Mouse (Mus musculus) heart, postnatal 25 days (tissue): ENCODE data around the gene Stx2. TPM values are rescaled to one million over a fixed set of nuclear protein-coding genes. Genes with fewer than 3 reads are reported as not detected.

Experiments used
- DNase-seq: peaks from one replicate; pipeline ENCODE4 v3.0.0; 2022; ENCODE audit warnings: low spot score
- intact Hi-C: fragments of 180-260 bp; cut with DNase I; formaldehyde crosslinking; loops from one replicate; pipeline ENCODE4 v1.15.1; 2025
- total RNA-seq, 2 experiments: library from RNA; stranded (reverse); gene quantifications; 2 replicates each; pipeline ENCODE4 v1.2.3; 2021

Stx2 gene
- total RNA-seq: 10 to 100 TPM; 12.6 to 14.2 TPM

DNA sequence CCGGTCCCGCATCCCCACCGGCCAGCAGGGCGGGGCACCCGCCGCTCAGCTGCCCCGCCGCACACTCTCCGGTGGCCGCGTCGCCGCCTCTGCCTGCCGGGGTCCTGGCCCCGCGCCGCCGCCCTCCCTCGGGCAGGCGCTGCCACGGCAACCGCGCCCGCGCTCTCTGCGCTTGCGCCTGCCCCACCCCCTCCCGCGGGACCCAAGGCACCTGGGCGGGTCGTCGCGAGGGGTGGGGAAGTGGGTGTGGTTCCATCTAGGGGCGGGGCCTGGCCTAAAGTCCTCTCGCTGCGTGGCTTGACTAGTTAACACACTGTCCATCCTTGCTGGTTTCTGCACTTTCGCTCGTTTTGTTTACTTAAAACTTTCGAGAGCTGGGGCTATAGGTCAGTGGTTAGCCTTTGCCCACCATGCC is at the start of gene Stx2:
Gene Stx2, minus strand, starts transcription at position 163 of the 415 bp plus-strand sequence.
- peak; percentile 89 for DNase-seq
- intact Hi-C loops: no loop called here

- intact Hi-C loops: no loop called here
- DNase-seq: no peak
Measured at GRCm38 (mm10) chr5:129054675-129055284, 46.4 kb upstream of the Stx2 start.

GRCm38 (mm10) chr5:129052636-129053355 is 44.4 kb upstream of the Stx2 start:
- intact Hi-C loops: no loop called here
- no peak for DNase-seq

DNA sequence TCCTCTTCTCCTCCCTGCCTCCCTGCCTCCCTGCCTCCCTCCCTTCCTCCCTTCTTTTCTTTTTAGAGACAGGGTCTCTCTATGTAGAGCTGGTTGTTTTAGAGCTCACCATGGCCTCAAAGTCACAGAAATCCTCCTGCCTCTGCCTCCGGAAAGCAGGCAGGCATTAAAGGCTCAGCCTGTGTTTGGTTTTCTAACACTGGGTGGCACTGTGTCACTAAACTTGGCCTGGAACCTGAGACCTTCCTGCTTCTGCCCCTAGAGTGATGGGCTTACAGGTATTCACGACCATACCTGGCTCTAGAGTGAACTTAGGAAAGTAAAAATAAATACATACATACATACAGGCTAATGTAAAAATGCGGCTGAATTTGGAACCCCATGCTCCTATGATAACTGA is 43.5 kb upstream of the Stx2 start:
- intact Hi-C loops: no loop called here
- DNase-seq: no peak

- intact Hi-C loops: no loop called here
- no peak for DNase-seq
Measured at GRCm38 (mm10) chr5:129049372-129049771, 41.0 kb upstream of the Stx2 start.

DNA sequence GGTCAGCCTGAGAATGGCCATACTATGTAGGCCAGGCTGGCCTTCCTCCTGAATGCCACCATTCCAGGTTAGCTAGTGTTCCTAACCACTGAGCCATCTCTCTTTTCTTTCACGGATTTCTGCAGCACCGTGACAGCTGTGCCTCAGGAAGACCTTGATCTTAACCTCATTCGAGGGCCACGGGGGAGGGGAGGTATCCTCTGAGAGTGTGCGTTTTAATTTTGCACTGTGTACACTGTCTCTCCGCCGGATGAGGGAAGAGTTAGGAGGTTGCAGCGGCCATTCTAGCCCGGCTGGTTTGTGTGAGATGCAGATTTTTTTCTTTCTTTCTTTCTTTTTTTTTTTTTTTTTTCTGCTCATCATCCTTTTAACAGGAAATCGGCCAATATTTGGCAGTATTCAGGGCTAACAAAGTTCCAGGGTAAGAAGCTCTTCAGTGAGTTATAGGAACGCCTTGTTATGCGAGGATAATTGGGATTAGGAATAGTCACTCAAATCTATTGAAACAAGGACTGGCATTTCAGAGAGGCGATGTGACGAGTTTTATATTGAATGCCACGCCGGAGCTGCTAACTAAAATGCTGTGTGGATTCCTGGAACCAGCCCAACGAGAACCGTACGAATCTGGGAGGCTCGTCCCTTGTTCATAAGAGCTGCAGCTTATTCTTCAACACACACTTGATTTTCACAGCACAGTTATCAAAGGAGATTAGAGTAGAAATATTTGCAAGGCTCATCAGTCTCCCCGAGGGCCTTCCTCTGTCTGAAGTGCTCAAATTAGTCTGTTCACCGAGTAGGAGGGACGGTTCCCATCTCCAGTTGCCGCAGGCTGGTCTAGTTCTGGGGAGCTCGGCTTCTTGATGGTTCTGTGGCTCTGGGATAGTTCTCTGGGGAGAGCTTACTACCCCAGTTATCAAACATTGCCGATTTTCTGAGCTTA is 37.5 kb upstream of the Stx2 start:
- no peak for DNase-seq
- intact Hi-C loops: no loop called here

DNA sequence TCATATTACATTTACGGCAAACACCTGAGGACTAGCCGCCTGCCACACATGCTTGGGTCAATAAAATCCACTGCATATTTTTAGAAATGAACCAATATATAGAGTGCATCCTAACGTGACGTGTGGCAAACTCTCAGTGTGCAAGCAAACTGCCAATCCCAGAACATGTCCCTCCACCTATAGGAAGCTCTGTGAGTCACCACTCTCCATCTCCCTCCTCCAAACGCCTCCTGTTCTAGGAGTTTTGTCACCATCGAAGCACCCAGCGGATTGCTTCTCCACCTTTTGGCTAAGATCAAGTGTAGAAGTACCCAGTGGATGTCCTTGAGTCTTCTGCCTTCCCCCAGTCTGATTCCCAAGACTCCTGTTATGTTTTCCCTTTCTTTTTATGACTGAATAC is 29.4 kb upstream of the Stx2 start:
- no peak for DNase-seq
- intact Hi-C loops: no loop called here

- DNase-seq: no peak
- intact Hi-C loops: no loop called here
Measured at GRCm38 (mm10) chr5:129036678-129037077, 28.3 kb upstream of the Stx2 start.

DNA sequence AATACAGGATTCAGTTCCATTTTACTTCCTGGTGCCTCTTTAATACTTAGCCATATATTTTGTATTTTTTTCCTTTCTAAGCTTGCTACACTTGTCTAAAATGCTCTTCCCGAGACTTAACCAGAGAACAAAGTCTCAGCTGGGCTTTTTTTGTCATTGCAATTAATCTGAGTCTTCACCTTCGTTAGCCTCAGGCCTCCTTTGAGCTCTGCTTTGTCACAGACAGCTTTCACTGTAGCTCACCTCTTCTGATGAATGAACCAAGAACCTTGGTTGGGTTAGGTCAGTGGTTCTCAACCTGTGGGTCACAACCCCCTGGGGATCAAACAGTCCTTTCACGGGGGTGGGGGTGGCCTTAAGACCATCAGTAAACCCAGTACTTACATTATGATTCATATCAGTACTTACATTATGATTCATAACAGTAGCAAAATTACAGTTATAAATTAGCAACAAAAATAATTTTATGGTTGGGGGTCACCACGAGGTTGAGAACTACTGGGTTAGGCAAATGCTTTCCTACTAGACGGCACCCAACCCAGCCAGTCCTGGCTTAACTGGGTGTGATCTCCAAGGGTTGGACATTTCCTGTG is 20.9 kb upstream of the Stx2 start:
- no peak for DNase-seq
- intact Hi-C loops: no loop called here

GRCm38 (mm10) chr5:129026637-129027036 is 18.3 kb upstream of the Stx2 start:
- intact Hi-C loops: no loop called here
- no peak for DNase-seq

- no peak for DNase-seq
- intact Hi-C loops: no loop called here
Measured at GRCm38 (mm10) chr5:129026171-129026570, 17.8 kb upstream of the Stx2 start.

- DNase-seq: no peak
- intact Hi-C loops: no loop called here
Measured at GRCm38 (mm10) chr5:129025725-129026124, 17.4 kb upstream of the Stx2 start.

GRCm38 (mm10) chr5:129025048-129025447 is 16.7 kb upstream of the Stx2 start:
- intact Hi-C loops: no loop called here
- DNase-seq: no peak

GRCm38 (mm10) chr5:129020731-129021130 is 12.4 kb upstream of the Stx2 start:
- intact Hi-C loops: no loop called here
- no peak for DNase-seq

- no peak for DNase-seq
- intact Hi-C loops: no loop called here
Measured at GRCm38 (mm10) chr5:129020300-129020668, 11.9 kb upstream of the Stx2 start.

DNA sequence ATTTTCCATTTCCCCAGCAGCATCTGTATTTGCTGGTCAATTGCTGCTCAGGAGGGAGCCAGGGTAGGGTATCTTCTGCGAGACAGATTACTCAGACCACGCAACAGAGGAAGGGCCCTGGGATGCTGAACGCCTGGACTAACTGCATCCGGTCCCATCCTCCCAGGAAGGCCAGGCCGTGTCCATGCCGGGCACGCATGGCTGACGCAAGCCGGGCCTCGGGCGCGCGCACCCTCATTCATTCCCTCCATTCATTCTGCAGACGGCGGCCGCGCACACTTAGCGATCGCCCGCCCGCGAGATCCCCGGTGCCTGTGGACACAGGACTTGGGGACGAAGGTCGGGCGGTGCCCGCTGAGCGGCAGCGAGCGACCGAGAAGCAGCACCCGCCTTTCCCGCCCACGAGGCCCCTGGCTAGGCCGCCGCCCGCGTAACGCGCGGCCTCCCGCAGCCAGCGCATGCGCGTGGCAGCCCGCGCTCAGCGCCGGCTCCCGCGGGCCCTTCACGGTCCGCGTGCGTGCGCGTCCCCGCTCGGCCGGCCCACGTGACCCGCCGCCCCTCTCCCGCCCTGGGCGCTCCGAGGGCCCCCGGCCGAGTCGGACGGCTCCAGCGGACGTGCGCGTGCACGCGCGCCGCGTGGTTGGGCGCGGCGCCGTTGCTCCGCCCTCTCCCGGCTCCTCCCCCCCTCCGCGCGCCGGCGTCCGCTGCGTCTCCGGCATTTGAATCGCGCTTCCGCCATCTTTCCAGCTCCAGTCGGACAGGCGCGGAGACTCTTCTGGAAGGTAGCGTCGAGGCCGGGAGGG is 11.3 kb upstream of the Stx2 start, which contains the start of gene Ran:
Gene Ran, plus strand, starts transcription at position 573 of the 803 bp plus-strand sequence.
- intact Hi-C loops: no loop called here
- DNase-seq: peak; percentile 92

GRCm38 (mm10) chr5:129018782-129019489 is 10.6 kb upstream of the Stx2 start:
- DNase-seq: no peak
- intact Hi-C loops: no loop called here

DNA sequence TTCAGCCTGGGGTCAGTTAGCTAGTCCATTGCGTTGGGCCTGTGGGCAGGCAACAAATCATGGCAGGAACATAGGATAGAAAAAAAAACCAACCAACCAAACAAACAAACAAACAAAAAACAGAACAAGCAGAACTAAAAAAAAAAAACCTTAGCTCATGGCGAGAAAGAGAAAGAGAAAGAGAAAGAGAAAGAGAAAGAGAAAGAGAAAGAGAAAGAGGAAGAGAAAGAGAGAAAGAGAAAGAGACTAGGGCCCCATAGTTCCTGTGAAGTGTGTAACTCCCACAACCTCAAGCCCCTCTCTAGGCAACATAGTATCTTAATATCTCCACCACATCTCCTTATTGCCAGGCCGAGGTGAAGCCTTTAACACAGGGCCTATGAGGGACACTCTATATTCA is 8.0 kb upstream of the Stx2 start:
- DNase-seq: no peak
- intact Hi-C loops: no loop called here

DNA sequence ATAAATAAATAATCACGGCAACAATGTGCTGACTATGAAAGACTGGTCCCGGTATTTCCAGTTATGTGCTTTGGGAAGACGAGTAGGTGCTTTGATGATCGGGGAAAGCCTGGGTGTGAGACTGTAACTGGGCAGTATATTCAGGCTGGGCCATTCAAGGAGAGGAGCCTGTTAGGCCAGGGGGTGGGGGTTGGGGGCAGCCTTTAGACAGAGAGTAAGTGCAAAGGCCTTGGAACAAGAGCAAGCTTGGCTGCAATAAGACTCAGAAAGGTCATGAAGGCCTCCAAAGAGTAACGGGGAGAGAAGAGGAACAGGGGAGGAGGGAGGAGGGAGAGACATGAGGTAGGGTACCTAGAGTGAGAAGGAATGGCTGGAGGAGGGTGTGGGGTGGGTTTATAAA is 7.2 kb upstream of the Stx2 start:
- DNase-seq: no peak
- intact Hi-C loops: no loop called here
